Mouse (Mus musculus): ENCODE results near the gene Ggact.

- TF ChIP-seq CTCF (IDR thresholded peaks at IDR 0.05; ENCODE audit: insufficient read depth, low read depth, low read length) (no peak), POLR2A (IDR thresholded peaks at IDR 0.05; ENCODE audit: insufficient read depth, low read depth, low read length) (no peak)
These were observed 39.8 kb upstream of the Ggact start for GRCm38 (mm10) chr14:122953331-122953730.
